Mouse (Mus musculus) hindbrain, embryonic 10.5 days (tissue): Measurements from ENCODE around the gene Trim30b. TPM values are rescaled to one million over a fixed set of nuclear protein-coding genes. Genes with fewer than 3 reads are reported as not detected.
A peak's percentile ranks its signal among the peaks of the same experiment; 100 is the strongest.
"Not testable (repeated sequence)": the region's sequence is repeated elsewhere in the genome, so short reads cannot be mapped to it uniquely, and the experiment has no call there.

Experiments used
- DNase-seq: peaks from one replicate; pipeline ENCODE4 v3.0.0-alpha.2; 2017; ENCODE audit warnings: low spot score
- H3K27ac ChIP-seq: fragments of 300-500 bp; sonication (generic); 2 replicates; pipeline ENCODE4 v1.5.1; 2016; ENCODE audit warnings: mild to moderate bottlenecking, moderate library complexity
- H3K27me3 ChIP-seq: fragments of 300-500 bp; sonication (generic); 2 replicates; pipeline ENCODE4 v1.6.1; 2016; ENCODE audit warnings: mild to moderate bottlenecking; ENCODE audit not compliant: poor library complexity, insufficient read depth, severe bottlenecking
- H3K36me3 ChIP-seq: fragments of 300-500 bp; sonication (generic); 2 replicates; pipeline ENCODE4 v1.6.1; 2016; ENCODE audit warnings: mild to moderate bottlenecking, moderate library complexity
- H3K4me1 ChIP-seq: fragments of 300-500 bp; sonication (generic); replicated peaks from 2 replicates; pipeline ENCODE4 v1.6.1; 2016; ENCODE audit warnings: mild to moderate bottlenecking
- H3K4me3 ChIP-seq: fragments of 300-500 bp; sonication (generic); 2 replicates; pipeline ENCODE4 v1.5.1; 2016; ENCODE audit warnings: mild to moderate bottlenecking, moderate library complexity
- H3K9me3 ChIP-seq: fragments of 300-500 bp; sonication (generic); 2 replicates; pipeline ENCODE4 v1.6.1; 2016; ENCODE audit warnings: mild to moderate bottlenecking, moderate library complexity
- WGBS: fragments of 180-500 bp; shearing (Covaris S2); methylation state at CpG from one replicate; pipeline ENCODE4 v1.1.7; 2016; 5-methylcytosine and 5-hydroxymethylcytosine counted together
- polyA plus RNA-seq: library from polyadenylated mRNA; unstranded; fragments of >200 nt; fragmentation: Nextera tagmentation; extraction: Ambion mirVana; gene quantifications from 2 replicates; pipeline ENCODE4 v1.2.1, GENCODE M21; 2016

Trim30b gene
- polyA plus RNA-seq, 1 experiment from 2014 or later, result not detected

- H3K36me3 ChIP-seq, H3K4me1 ChIP-seq, DNase-seq, H3K27me3 ChIP-seq, H3K27ac ChIP-seq, H3K9me3 ChIP-seq: not testable (repeated sequence)
- whole genome bisulfite sequencing, result 38% methylated on average over 4 of the region's 4 CpGs
- peak within 1 kb of the TSS; percentile 37 for H3K4me3 ChIP-seq
Measured at GRCm38 (mm10) chr7:104315369-104316080, 54.2 kb downstream of the Trim30b start, which contains the start of gene Trim12a. Gene Trim12a (minus strand): TSS chr7:104315466.

DNA sequence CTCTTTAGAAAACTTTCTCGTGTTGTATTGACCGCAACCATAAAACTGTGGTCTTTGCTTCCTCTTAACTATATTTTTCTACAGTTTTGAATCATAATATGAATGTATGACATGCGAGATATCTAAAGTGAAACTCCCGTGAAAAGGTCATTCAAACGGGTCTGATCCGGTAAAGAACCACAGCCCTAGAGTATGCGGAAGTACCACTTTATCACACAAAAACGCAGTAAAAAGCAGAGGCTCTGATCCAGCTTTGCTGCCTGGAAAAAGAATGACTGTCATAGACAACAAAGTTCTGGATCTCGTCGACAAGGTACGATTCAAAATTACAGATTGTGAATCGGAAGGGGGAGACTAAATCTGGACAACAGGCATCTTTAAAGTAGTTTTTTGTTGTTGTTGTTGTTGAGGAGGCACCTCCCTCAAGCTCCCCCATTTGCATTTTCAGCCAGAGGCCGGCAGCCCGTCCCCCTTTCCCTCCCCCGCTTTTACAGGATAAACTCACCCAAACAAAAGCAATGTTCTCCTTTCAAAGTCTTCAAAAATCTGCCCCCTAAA, 54.8 kb downstream of the Trim30b start:
- H3K4me1 ChIP-seq, result no peaks in the 10 kb centered on the region
- H3K9me3 ChIP-seq, result no peaks in the 10 kb centered on the region
- no peaks in the 10 kb centered on the region for H3K36me3 ChIP-seq
- DNase-seq, result peak; percentile 4
- H3K27me3 ChIP-seq, result no peaks in the 10 kb centered on the region
- no peak overlapping the region for H3K27ac ChIP-seq
- H3K4me3 ChIP-seq, result peak overlapping the region; percentile 37
- 17% methylated on average over 15 of the region's 15 CpGs for WGBS

Other genes with a start within 250 kb of the Trim30b start
- gene Ubqln5, start 240.1 kb downstream of the Trim30b start, polyA plus RNA-seq, result not detected in 2 replicates
- gene Olfr643, start 232.5 kb downstream of the Trim30b start, polyA plus RNA-seq, result not detected in 2 replicates
- not detected in 2 replicates for gene Ubqln3, start 226.6 kb downstream of the Trim30b start, polyA plus RNA-seq
- gene Ubqlnl, start 219.3 kb downstream of the Trim30b start, polyA plus RNA-seq, result not detected in 2 replicates
- not detected in 2 replicates for gene Olfm5, start 205.1 kb downstream of the Trim30b start, polyA plus RNA-seq
- gene Olfr648, start 186.5 kb downstream of the Trim30b start, polyA plus RNA-seq, result 0.31 and 0.32 TPM in 2 replicates
- not detected in 2 replicates for gene Olfr649, start 173.9 kb downstream of the Trim30b start, polyA plus RNA-seq
- gene Trim6, start 151.1 kb downstream of the Trim30b start, polyA plus RNA-seq, result 3.5 and 5.7 TPM in 2 replicates
- gene Trim34a, start 125.4 kb downstream of the Trim30b start, polyA plus RNA-seq, result 0.85 TPM in 2 replicates
- gene Trim5, start 81.8 kb downstream of the Trim30b start, polyA plus RNA-seq, result 0.13 TPM in 1 of 2 replicates, not detected in the other
- 1.6 and 2.4 TPM in 2 replicates for gene Trim12a, start 54.4 kb downstream of the Trim30b start, polyA plus RNA-seq
- not detected in 2 replicates for gene Trim34b, start 40.4 kb downstream of the Trim30b start, polyA plus RNA-seq
- 0.51 and 0.67 TPM in 2 replicates for gene Trim12c, start 16.5 kb downstream of the Trim30b start, polyA plus RNA-seq
- 0.12 TPM in 1 of 2 replicates, not detected in the other for gene Trim30c, start 31.0 kb upstream of the Trim30b start, polyA plus RNA-seq
- gene Trim30a, start 95.3 kb upstream of the Trim30b start, polyA plus RNA-seq, result 0.26 and 0.56 TPM in 2 replicates
- gene Trim30d, start 138.0 kb upstream of the Trim30b start, polyA plus RNA-seq, result 0.38 TPM in 1 of 2 replicates, not detected in the other
- not detected in 2 replicates for gene Olfr651, start 180.2 kb upstream of the Trim30b start, polyA plus RNA-seq
- not detected in 2 replicates for gene Olfr652, start 191.0 kb upstream of the Trim30b start, polyA plus RNA-seq
- not detected in 2 replicates for gene Olfr653, start 207.4 kb upstream of the Trim30b start, polyA plus RNA-seq
- not detected in 2 replicates for gene Olfr654, start 217.1 kb upstream of the Trim30b start, polyA plus RNA-seq
- not detected in 2 replicates for gene Olfr655, start 231.9 kb upstream of the Trim30b start, polyA plus RNA-seq
- gene Olfr656, start 244.1 kb upstream of the Trim30b start, polyA plus RNA-seq, result not detected in 2 replicates